Mouse (Mus musculus) lung, postnatal 25 days (tissue): ENCODE data around the gene Cux2.
A peak's percentile ranks its signal among the peaks of the same experiment; 100 is the strongest.

Experiments
- DNase-seq: peaks from one replicate; pipeline ENCODE4 v3.0.0; 2022; ENCODE audit warnings: low spot score

Gene Cux2

GRCm38 (mm10) chr5:122059060-122060017 is 9.4 kb upstream of the Cux2 start:
- DNase-seq: peak; percentile 43

GRCm38 (mm10) chr5:122057622-122058021 is 7.7 kb upstream of the Cux2 start:
- DNase-seq: no peak

- DNase-seq: no peak
Observed at GRCm38 (mm10) chr5:122056557-122056956, 6.7 kb upstream of the Cux2 start.

- DNase-seq: peak; percentile 59
Observed at GRCm38 (mm10) chr5:122054130-122054843, 4.4 kb upstream of the Cux2 start.

GRCm38 (mm10) chr5:122053587-122053986 is 3.7 kb upstream of the Cux2 start:
- DNase-seq: no peak

GRCm38 (mm10) chr5:122050832-122051105 is 867 bp upstream of the Cux2 start:
- no peak for DNase-seq

GRCm38 (mm10) chr5:122049664-122050016 is 262 bp downstream of the Cux2 start:
- DNase-seq: no peak

GRCm38 (mm10) chr5:122048686-122049663 is 927 bp downstream of the Cux2 start:
- DNase-seq: no peak

- DNase-seq: no peak
Observed at GRCm38 (mm10) chr5:122048252-122048651, 1.6 kb downstream of the Cux2 start.

GRCm38 (mm10) chr5:122047791-122048190 is 2.1 kb downstream of the Cux2 start:
- no peak for DNase-seq

- no peak for DNase-seq
Observed at GRCm38 (mm10) chr5:122043567-122043966, 6.3 kb downstream of the Cux2 start.

GRCm38 (mm10) chr5:122035278-122035677 is 14.6 kb downstream of the Cux2 start:
- DNase-seq: no peak

- DNase-seq: no peak
Observed at GRCm38 (mm10) chr5:122033167-122033478, 16.8 kb downstream of the Cux2 start.

GRCm38 (mm10) chr5:122032471-122033166 is 17.3 kb downstream of the Cux2 start:
- no peak for DNase-seq

GRCm38 (mm10) chr5:122031146-122031545 is 18.8 kb downstream of the Cux2 start:
- peak; percentile 26 for DNase-seq

GRCm38 (mm10) chr5:122030640-122031039 is 19.3 kb downstream of the Cux2 start:
- DNase-seq: no peak

- peak; percentile 80 for DNase-seq
Observed at GRCm38 (mm10) chr5:122026771-122027170, 23.1 kb downstream of the Cux2 start.

GRCm38 (mm10) chr5:122026284-122026683 is 23.6 kb downstream of the Cux2 start:
- DNase-seq: peak; percentile 24

- DNase-seq: no peak
Observed at GRCm38 (mm10) chr5:122025117-122025516, 24.8 kb downstream of the Cux2 start.

GRCm38 (mm10) chr5:122019288-122019687 is 30.6 kb downstream of the Cux2 start:
- DNase-seq: no peak

- no peak for DNase-seq
Observed at GRCm38 (mm10) chr5:122017778-122018177, 32.1 kb downstream of the Cux2 start.

GRCm38 (mm10) chr5:122017269-122017668 is 32.6 kb downstream of the Cux2 start:
- DNase-seq: no peak
